Mouse (Mus musculus): Measurements from ENCODE around the gene Lingo3.

GRCm38 (mm10) chr10:80808985-80809632, 34.7 kb downstream of the Lingo3 start:
- TF ChIP-seq POLR2A (IDR thresholded peaks at IDR 0.05; ENCODE audit: borderline replicate concordance, extremely low read depth, low read depth, low read length) (no peak), CTCF (IDR thresholded peaks at IDR 0.05; ENCODE audit: insufficient read depth, low read length) (no peak)
